Mouse (Mus musculus): ENCODE results near the gene Gm6034. TPM values are rescaled to one million over a fixed set of nuclear protein-coding genes. Genes with fewer than 3 reads are reported as not detected.

Gene Gm6034
- total and polyA plus RNA-seq, 3 experiments: 0.11 TPM; not detected in 2

- Histone ChIP-seq H3K4me1 (ENCODE audit: control insufficient read depth in 1 of 2, insufficient read depth in 2 of 2, low read length in 2 of 2) (peaks cover 43 to 60% of the 10 kb centered on the region in 2 experiments), H3K79me2 (ENCODE audit: control insufficient read depth, insufficient read depth, low read length, poor library complexity) (peaks cover 61% of the 10 kb centered on the region), H3K9ac (ENCODE audit: control insufficient read depth, low read depth, low read length, poor library complexity, severe bottlenecking) (no peak overlapping the region), H3K9me3 (replicated peaks; ENCODE audit: insufficient read depth, low read length) (no peaks in the 10 kb centered on the region), H3K27ac (ENCODE audit: control insufficient read depth, low read depth, low read length) (no peak overlapping the region), H3K36me3 (ENCODE audit: control insufficient read depth in 1 of 2, insufficient read depth in 2 of 2, low read length in 2 of 2) (peaks cover 2 to 60% of the 10 kb centered on the region in 2 experiments; a peak in 3 of 4 replicates), H3K27me3 (ENCODE audit: control insufficient read depth in 1 of 2, insufficient read depth in 2 of 2, low read length in 2 of 2) (no peaks in the 10 kb centered on the region), H3K4me3 (ENCODE audit: control insufficient read depth in 1 of 2, insufficient read depth in 1 of 2, low read depth in 2 of 2, low read length in 2 of 2) (no peak overlapping the region)
- TF ChIP-seq GABPA (IDR thresholded peaks at IDR 0.05; ENCODE audit: low read depth, low read length): no peak
- TF ChIP-seq CTCF (IDR thresholded peaks at IDR 0.05 in 2 of 3, conservative IDR thresholded peaks at IDR 0.05 in 1 of 3; ENCODE audit: control insufficient read depth in 1 of 3, insufficient read depth in 1 of 3, low read depth in 2 of 3, low read length in 3 of 3, poor library complexity in 1 of 3, severe bottlenecking in 1 of 3): no peak
- TF ChIP-seq ZNF384 (IDR thresholded peaks at IDR 0.05; ENCODE audit: low read depth, low read length): no peak
- no peak for TF ChIP-seq HCFC1 (IDR thresholded peaks at IDR 0.05; ENCODE audit: low read depth, low read length)
- no peak for TF ChIP-seq CHD2 (IDR thresholded peaks at IDR 0.05; ENCODE audit: low read length)
- TF ChIP-seq CHD1 (IDR thresholded peaks at IDR 0.05; ENCODE audit: low read depth, low read length): no peak
- no peak for TF ChIP-seq NRF1 (IDR thresholded peaks at IDR 0.05; ENCODE audit: insufficient read depth, low read depth, low read length, poor library complexity, severe bottlenecking)
- TF ChIP-seq ELF1 (IDR thresholded peaks at IDR 0.05; ENCODE audit: low read depth, low read length): no peak
- TF ChIP-seq MAX (IDR thresholded peaks at IDR 0.05; ENCODE audit: low read length): no peak
- no peak for TF ChIP-seq UBTF (IDR thresholded peaks at IDR 0.05; ENCODE audit: borderline replicate concordance, insufficient read depth, low read depth, low read length)
- TF ChIP-seq TCF12 (IDR thresholded peaks at IDR 0.05; ENCODE audit: low read depth, low read length): no peak
- no peak for TF ChIP-seq SIN3A (IDR thresholded peaks at IDR 0.05; ENCODE audit: low read length)
- TF ChIP-seq JUND (IDR thresholded peaks at IDR 0.05; ENCODE audit: low read depth, low read length): no peak
- TF ChIP-seq USF2 (IDR thresholded peaks at IDR 0.05; ENCODE audit: borderline replicate concordance in 1 of 2, insufficient read depth in 1 of 2, low read depth in 1 of 2, low read length in 2 of 2): no peak
- TF ChIP-seq KAT2A (conservative IDR thresholded peaks at IDR 0.05; ENCODE audit: low read depth, low read length): no peak
- TF ChIP-seq POLR2AphosphoS5 (IDR thresholded peaks at IDR 0.05; ENCODE audit: borderline replicate concordance, low read depth, low read length): no peak
- no peak for TF ChIP-seq NELFE (IDR thresholded peaks at IDR 0.05; ENCODE audit: low read depth, low read length)
- no peak for DNase-seq (ENCODE audit: low read depth, low spot score)
Measured at GRCm38 (mm10) chr17:36025901-36026300, 16.9 kb upstream of the Gm6034 start.

DNA sequence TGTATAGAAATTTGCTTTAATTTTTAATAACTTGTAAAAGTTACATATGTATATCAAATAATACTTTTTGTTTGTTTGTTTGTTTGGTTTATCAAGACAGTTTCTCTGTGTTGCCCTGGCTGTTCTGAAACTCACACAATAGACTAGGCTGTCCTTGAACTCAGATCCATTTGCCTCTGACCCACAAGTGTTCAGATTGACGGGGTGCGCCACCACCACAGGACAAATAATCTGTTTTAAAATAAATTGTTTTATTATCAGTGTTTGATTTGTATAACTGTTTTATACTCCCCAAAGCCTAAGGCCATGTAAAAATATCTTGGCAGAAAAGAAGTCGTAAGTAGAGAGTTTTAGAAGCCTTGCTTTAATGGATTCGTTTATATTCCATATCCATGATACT is 15.1 kb upstream of the Gm6034 start:
- peaks cover 56% of the 10 kb centered on the region for H3K79me2 ChIP-seq (ENCODE audit: control insufficient read depth, insufficient read depth, low read length, poor library complexity)
- H3K36me3 ChIP-seq (ENCODE audit: control insufficient read depth in 1 of 2, insufficient read depth in 2 of 2, low read length in 2 of 2): peaks cover 2 to 48% of the 10 kb centered on the region in 2 experiments; a peak in 3 of 4 replicates
- H3K9ac ChIP-seq (ENCODE audit: control insufficient read depth, low read depth, low read length, poor library complexity, severe bottlenecking): no peak overlapping the region
- H3K4me1 ChIP-seq (ENCODE audit: control insufficient read depth in 1 of 2, insufficient read depth in 2 of 2, low read length in 2 of 2): peaks cover 36 to 50% of the 10 kb centered on the region in 2 experiments
- H3K27ac ChIP-seq (ENCODE audit: control insufficient read depth, low read depth, low read length): no peak overlapping the region
- H3K4me3 ChIP-seq (ENCODE audit: control insufficient read depth in 1 of 2, insufficient read depth in 1 of 2, low read depth in 2 of 2, low read length in 2 of 2): no peak overlapping the region
- no peaks in the 10 kb centered on the region for H3K27me3 ChIP-seq (ENCODE audit: control insufficient read depth in 1 of 2, insufficient read depth in 2 of 2, low read length in 2 of 2)
- H3K9me3 ChIP-seq (replicated peaks; ENCODE audit: insufficient read depth, low read length): no peaks in the 10 kb centered on the region
- DNase-seq (ENCODE audit: low read depth, low spot score): no peak
- no peak for TF ChIP-seq MAZ (IDR thresholded peaks at IDR 0.05; ENCODE audit: low read depth, low read length)
- TF ChIP-seq TAL1 (IDR thresholded peaks at IDR 0.05; ENCODE audit: low read length): no peak
- no peak for TF ChIP-seq CHD1 (IDR thresholded peaks at IDR 0.05; ENCODE audit: low read depth, low read length)
- no peak for TF ChIP-seq POLR2AphosphoS5 (IDR thresholded peaks at IDR 0.05; ENCODE audit: borderline replicate concordance, low read depth, low read length)
- TF ChIP-seq USF2 (IDR thresholded peaks at IDR 0.05; ENCODE audit: borderline replicate concordance in 1 of 2, insufficient read depth in 1 of 2, low read depth in 1 of 2, low read length in 2 of 2): no peak
- no peak for TF ChIP-seq EP300 (IDR thresholded peaks at IDR 0.05; ENCODE audit: low read depth in 1 of 2, low read length in 2 of 2)
- TF ChIP-seq POLR2AphosphoS2 (IDR thresholded peaks at IDR 0.05; ENCODE audit: low read length): no peak
- no peak for TF ChIP-seq ZKSCAN1 (IDR thresholded peaks at IDR 0.05; ENCODE audit: low read depth, low read length)
- TF ChIP-seq JUND (IDR thresholded peaks at IDR 0.05; ENCODE audit: low read depth, low read length): no peak
- TF ChIP-seq CHD2 (IDR thresholded peaks at IDR 0.05; ENCODE audit: low read length): no peak
- no peak for TF ChIP-seq HCFC1 (IDR thresholded peaks at IDR 0.05; ENCODE audit: low read depth, low read length)
- no peak for TF ChIP-seq GATA1 (IDR thresholded peaks at IDR 0.05; ENCODE audit: low read depth, low read length)
